In the genomic region with DNA sequence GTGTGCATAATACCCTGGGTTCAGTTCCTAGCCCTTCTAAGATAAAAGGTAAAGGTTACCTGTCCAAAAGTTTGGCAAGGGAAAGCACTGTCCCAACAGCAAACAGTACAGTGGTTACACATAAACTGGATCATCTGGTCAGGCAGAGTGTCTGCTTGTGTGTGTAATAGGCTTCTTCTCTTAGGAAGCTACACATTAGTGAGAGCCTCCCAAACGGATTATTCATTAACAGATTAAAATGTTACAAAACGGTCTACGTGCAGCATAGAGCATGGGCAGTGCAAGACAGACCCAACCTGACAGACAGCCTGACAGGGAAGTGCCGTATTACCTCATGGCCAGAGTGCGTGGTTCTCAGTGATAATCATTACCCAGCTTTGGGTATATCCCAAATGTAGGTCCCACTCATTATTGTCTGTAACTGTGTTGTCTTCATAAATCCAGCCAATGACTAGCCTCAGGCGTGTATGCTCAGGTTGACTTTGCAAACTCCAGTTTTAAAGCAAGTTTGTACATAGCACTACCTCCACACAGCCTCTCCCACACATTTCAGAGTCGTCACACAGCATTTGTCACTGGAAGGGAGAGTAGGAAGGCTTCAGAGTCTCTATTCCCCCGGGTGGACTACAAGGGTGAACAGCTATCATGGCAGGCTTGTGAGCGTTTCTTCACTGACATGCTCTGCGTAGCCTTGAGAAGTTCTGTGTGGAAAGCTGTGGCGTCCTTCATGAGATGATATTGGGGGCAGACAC, we compare ENCODE assay signal across 20 mouse cellular contexts. TPM values are rescaled to one million over a fixed set of nuclear protein-coding genes. Genes with fewer than 3 reads are reported as not detected.
A peak's percentile ranks its signal among the peaks of the same experiment; 100 is the strongest.
DNase-seq lines count a peak whose midpoint lies in the region; ATAC-seq and TF ChIP-seq lines count a peak whose summit lies in the region.
"Had no signal": no experiment of that assay in that cellular context is flagged by ENCODE, and none has a peak within 500 bp of the region (broad histone marks: within the 10 kb centered on the region; RNA-seq: fewer than 3 reads in every experiment).

No protein-coding gene starts in this region.

- H3K4me2 ChIP-seq in lung, postnatal 0 days (replicated peaks; ENCODE audit: low read depth, low read length), result no peak overlapping the region
- H3K4me2 ChIP-seq in kidney, embryonic 15.5 days, result no peak overlapping the region
- H3K4me2 ChIP-seq in liver, embryonic 13.5 days, result no peak overlapping the region
- H3K4me2 ChIP-seq: embryonic facial prominence, embryonic 15.5 days; forebrain, embryonic 12.5 days; hindbrain, embryonic 12.5 days; neural tube, embryonic 12.5 days had no signal

- ATAC-seq in lung, postnatal 0 days, result peak; percentile 55
- peak; percentile 90 for ATAC-seq in kidney, embryonic 15.5 days (replicated peaks; ENCODE audit: low FRiP score)
- peak; percentile 82 for ATAC-seq in liver, embryonic 13.5 days (ENCODE audit: low read depth)
- no peak for ATAC-seq in monocyte, adult 5-6 weeks (replicated peaks; ENCODE audit: insufficient number of reproducible peaks, low FRiP score, low TSS enrichment, poor library complexity, severe bottlenecking)
- ATAC-seq: activated CD4-positive, CD25-positive, alpha-beta regulatory T cell, adult 4 months had no signal

- DNase-seq in lung, postnatal 0 days (ENCODE audit: low spot score), result no peak
- DNase-seq in lung, adult 18-20 months, result no peak
- no peak for DNase-seq in liver, embryonic 13.5 days
- no peak for DNase-seq in embryo, embryonic 9.5 days (ENCODE audit: extremely low spot score)
- DNase-seq in adrenal gland, postnatal 10 days, result no peak
- no peak for DNase-seq in adrenal gland, adult 8-10 months
- DNase-seq: cerebellum, adult 11 months; gastrocnemius, adult 2 months; left cerebral cortex, postnatal 4 days; lung, postnatal 10 days; thymus, postnatal 4 days had no signal

- 0 out of 2 replicates have a peak, but pooled peaks cover 4% of the 10 kb centered on the region for H3K4me1 ChIP-seq in lung, postnatal 0 days (ENCODE audit: insufficient read depth, low read depth, low read length)
- H3K4me1 ChIP-seq in kidney, embryonic 15.5 days, result 0 out of 2 replicates have a peak, but pooled peaks cover 3% of the 10 kb centered on the region
- H3K4me1 ChIP-seq in liver, embryonic 13.5 days (replicated peaks), result peaks cover 36% of the 10 kb centered on the region
- H3K4me1 ChIP-seq: embryonic facial prominence, embryonic 15.5 days; forebrain, embryonic 12.5 days; hindbrain, embryonic 12.5 days; neural tube, embryonic 12.5 days had no signal

- H3K27me3 ChIP-seq in lung, postnatal 0 days (replicated peaks; ENCODE audit: insufficient read depth, low read length), result no peaks in the 10 kb centered on the region
- no peaks in the 10 kb centered on the region for H3K27me3 ChIP-seq in kidney, embryonic 15.5 days
- H3K27me3 ChIP-seq in liver, embryonic 13.5 days, result no peaks in the 10 kb centered on the region
- H3K27me3 ChIP-seq: embryonic facial prominence, embryonic 15.5 days; forebrain, embryonic 12.5 days; hindbrain, embryonic 12.5 days; megakaryocyte, embryonic 14.5 days; neural tube, embryonic 12.5 days had no signal

- H3K9me3 ChIP-seq in lung, postnatal 0 days (ENCODE audit: low read length), result no peaks in the 10 kb centered on the region
- H3K9me3 ChIP-seq in kidney, embryonic 15.5 days (replicated peaks), result no peaks in the 10 kb centered on the region
- H3K9me3 ChIP-seq in liver, embryonic 13.5 days (replicated peaks), result no peaks in the 10 kb centered on the region
- H3K9me3 ChIP-seq: embryonic facial prominence, embryonic 15.5 days; forebrain, embryonic 12.5 days; hindbrain, embryonic 12.5 days; megakaryocyte, embryonic 14.5 days; neural tube, embryonic 12.5 days had no signal

- H3K27ac ChIP-seq in lung, postnatal 0 days (ENCODE audit: low read length), result no peak overlapping the region
- H3K27ac ChIP-seq in kidney, embryonic 15.5 days, result peak overlapping the region; percentile 54; the same call in 1 of the 2 replicates
- peak overlapping the region; percentile 68 for H3K27ac ChIP-seq in liver, embryonic 13.5 days
- H3K27ac ChIP-seq: embryonic facial prominence, embryonic 15.5 days; forebrain, embryonic 12.5 days; gastrocnemius, adult 2 months; hindbrain, embryonic 12.5 days; neural tube, embryonic 12.5 days had no signal

- no peak for TF ChIP-seq EP300 in lung, postnatal 0 days (IDR thresholded peaks at IDR 0.05)

- H3K9ac ChIP-seq in lung, postnatal 0 days (replicated peaks; ENCODE audit: low read depth), result no peak overlapping the region
- no peak overlapping the region for H3K9ac ChIP-seq in kidney, embryonic 15.5 days
- no peak overlapping the region for H3K9ac ChIP-seq in liver, embryonic 13.5 days
- H3K9ac ChIP-seq: embryonic facial prominence, embryonic 15.5 days; forebrain, embryonic 12.5 days; hindbrain, embryonic 12.5 days; neural tube, embryonic 12.5 days had no signal

- H3K4me3 ChIP-seq in lung, postnatal 0 days (ENCODE audit: low read depth, low read length), result no peak overlapping the region
- no peak overlapping the region for H3K4me3 ChIP-seq in kidney, embryonic 15.5 days (replicated peaks)
- no peak overlapping the region for H3K4me3 ChIP-seq in liver, embryonic 13.5 days (replicated peaks)
- H3K4me3 ChIP-seq: embryonic facial prominence, embryonic 15.5 days; forebrain, embryonic 12.5 days; gastrocnemius, adult 2 months; hindbrain, embryonic 12.5 days; megakaryocyte, embryonic 14.5 days; neural tube, embryonic 12.5 days had no signal

- no peak for TF ChIP-seq CTCF in lung, postnatal 0 days (IDR thresholded peaks at IDR 0.05)

- 81% methylated on average over 11 of the region's 11 CpGs for WGBS in lung, postnatal 0 days
- 78% methylated on average over 11 of the region's 11 CpGs for WGBS in kidney, embryonic 15.5 days
- 75% methylated on average over 11 of the region's 11 CpGs for WGBS in liver, embryonic 13.5 days (ENCODE audit: insufficient replicate concordance)

- peaks cover 42% of the 10 kb centered on the region for H3K36me3 ChIP-seq in lung, postnatal 0 days (ENCODE audit: insufficient read depth, low read length)
- H3K36me3 ChIP-seq in kidney, embryonic 15.5 days, result peaks cover 67% of the 10 kb centered on the region
- peaks cover 54% of the 10 kb centered on the region for H3K36me3 ChIP-seq in liver, embryonic 13.5 days

RNA-seq across cellular contexts. Expression of a gene that starts 12.5 kb away (rescaled TPM):
- 0.11 and 0.31 TPM in 2 replicates for polyA plus RNA-seq in lung, postnatal 0 days (2015; fragmentation: Nextera tagmentation; extraction: Ambion mirVana)
- 1.2 and 1.3 TPM in 2 replicates for polyA plus RNA-seq in kidney, embryonic 15.5 days (2015; fragmentation: Nextera tagmentation; extraction: Ambion mirVana)
- polyA plus RNA-seq in liver, embryonic 13.5 days (2015; fragmentation: Nextera tagmentation; extraction: Ambion mirVana), result 0.67 and 0.69 TPM in 2 replicates
- total RNA-seq in monocyte, adult 5-6 weeks (2017), result 0.32 to 0.39 TPM in 2 of 3 replicates, not detected in the other
- 1 to 10 TPM; 2.1 to 3.0 TPM for total RNA-seq in adrenal gland, postnatal 10 days (2021)
- 1 to 10 TPM; 1.1 to 3.5 (median 2.2) TPM for total RNA-seq in adrenal gland, adult 8-10 months (2022)
- total RNA-seq: gastrocnemius, adult 2 months had no signal

RNA-seq across cellular contexts. Expression of a gene that starts 12.6 kb away (rescaled TPM):
- 0.80 and 1.5 TPM in 2 replicates for polyA plus RNA-seq in lung, postnatal 0 days (2015; fragmentation: Nextera tagmentation; extraction: Ambion mirVana)
- 1.4 and 1.6 TPM in 2 replicates for polyA plus RNA-seq in kidney, embryonic 15.5 days (2015; fragmentation: Nextera tagmentation; extraction: Ambion mirVana)
- polyA plus RNA-seq in liver, embryonic 13.5 days (2015; fragmentation: Nextera tagmentation; extraction: Ambion mirVana), result 0.44 and 0.53 TPM in 2 replicates
- 0.19 to 0.21 TPM in 2 of 3 replicates, not detected in the other for total RNA-seq in monocyte, adult 5-6 weeks (2017)
- 10 to 100 TPM; 16.1 to 26.4 TPM for total RNA-seq in adrenal gland, postnatal 10 days (2021)
- 10 to 100 TPM in 1 of 4 experiments, 1 to 10 TPM in 3; 5.3 to 11.2 (median 7.7) TPM for total RNA-seq in adrenal gland, adult 8-10 months (2022)
- polyA plus RNA-seq: heart, postnatal 0 days had no signal

RNA-seq across cellular contexts. Expression of a gene that starts 18.0 kb away (rescaled TPM):
- polyA plus RNA-seq in lung, postnatal 0 days (2015; fragmentation: Nextera tagmentation; extraction: Ambion mirVana), result 38.5 and 39.2 TPM in 2 replicates
- polyA plus RNA-seq in kidney, embryonic 15.5 days (2015; fragmentation: Nextera tagmentation; extraction: Ambion mirVana), result 70.0 and 71.2 TPM in 2 replicates
- polyA plus RNA-seq in liver, embryonic 13.5 days (2015; fragmentation: Nextera tagmentation; extraction: Ambion mirVana), result 27.5 and 29.2 TPM in 2 replicates
- 36.7 to 66.2 TPM (median 39.9 TPM) in 3 replicates for total RNA-seq in monocyte, adult 5-6 weeks (2017)
- total RNA-seq in adrenal gland, postnatal 10 days (2021), result 10 to 100 TPM; 44.8 to 56.5 TPM
- total RNA-seq in adrenal gland, adult 8-10 months (2022), result 10 to 100 TPM; 61.4 to 88.8 (median 68.7) TPM

RNA-seq across cellular contexts. Expression of a gene that starts 28.1 kb away (rescaled TPM):
- polyA plus RNA-seq in lung, postnatal 0 days (2015; fragmentation: Nextera tagmentation; extraction: Ambion mirVana), result 445 and 477 TPM in 2 replicates
- 263 and 288 TPM in 2 replicates for polyA plus RNA-seq in kidney, embryonic 15.5 days (2015; fragmentation: Nextera tagmentation; extraction: Ambion mirVana)
- polyA plus RNA-seq in liver, embryonic 13.5 days (2015; fragmentation: Nextera tagmentation; extraction: Ambion mirVana), result 132 and 151 TPM in 2 replicates
- 363 to 500 TPM (median 474 TPM) in 3 replicates for total RNA-seq in monocyte, adult 5-6 weeks (2017)
- total RNA-seq in adrenal gland, postnatal 10 days (2021), result 10 to 100 TPM; 67.8 to 89.2 TPM
- total RNA-seq in adrenal gland, adult 8-10 months (2022), result 100 to 1,000 TPM; 104 to 139 (median 118) TPM
